Mouse (Mus musculus) 3T3-L1 (cell line): ENCODE measurements around the gene Rad50.

Experiments
- DNase-seq: peaks from one replicate; pipeline ENCODE4 v3.0.0-alpha.2; 2015; ENCODE audit warnings: low read depth, low spot score

The Rad50 gene

DNA sequence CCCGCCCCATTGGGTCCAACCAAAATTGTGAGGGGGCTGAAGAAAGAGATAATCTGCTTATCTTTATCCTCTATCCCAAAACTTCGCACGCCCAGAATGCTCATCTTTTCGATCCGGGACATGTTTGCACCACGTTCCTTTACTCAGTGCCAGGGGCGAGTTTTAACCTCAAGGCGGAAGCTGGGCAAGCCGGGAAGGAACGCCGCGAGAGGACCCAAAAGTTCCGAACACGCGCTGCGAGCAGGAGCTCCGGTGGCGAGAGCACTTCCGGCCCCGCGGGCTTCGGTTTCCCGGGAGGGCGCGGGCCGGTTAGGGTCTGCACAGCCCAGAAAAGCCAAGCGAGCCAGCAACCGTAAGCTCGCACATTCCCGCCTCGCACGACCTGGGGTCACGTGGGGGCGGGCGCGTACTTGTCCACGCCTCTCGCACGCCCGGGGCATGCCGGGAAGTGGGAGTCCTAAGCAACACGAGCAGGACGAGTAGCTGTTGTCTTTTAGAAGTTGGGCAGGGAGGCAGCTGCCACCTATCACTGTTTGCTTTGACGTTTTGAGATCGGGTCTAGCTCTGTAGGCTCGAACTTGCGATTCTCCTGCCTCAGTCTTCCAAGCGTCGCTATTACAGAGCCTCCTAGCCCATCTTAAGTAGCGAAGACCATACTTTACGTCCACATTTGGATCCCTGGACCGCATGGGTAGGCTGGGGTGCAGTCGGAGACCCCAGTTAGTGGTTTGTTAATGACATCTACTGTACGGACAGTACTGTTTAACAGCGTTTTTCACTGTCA lies at the start of gene Rad50:
TSS of gene Rad50 (minus strand) at position 386 of the 784 bp plus-strand sequence.
- peak; percentile 86 for DNase-seq

DNA sequence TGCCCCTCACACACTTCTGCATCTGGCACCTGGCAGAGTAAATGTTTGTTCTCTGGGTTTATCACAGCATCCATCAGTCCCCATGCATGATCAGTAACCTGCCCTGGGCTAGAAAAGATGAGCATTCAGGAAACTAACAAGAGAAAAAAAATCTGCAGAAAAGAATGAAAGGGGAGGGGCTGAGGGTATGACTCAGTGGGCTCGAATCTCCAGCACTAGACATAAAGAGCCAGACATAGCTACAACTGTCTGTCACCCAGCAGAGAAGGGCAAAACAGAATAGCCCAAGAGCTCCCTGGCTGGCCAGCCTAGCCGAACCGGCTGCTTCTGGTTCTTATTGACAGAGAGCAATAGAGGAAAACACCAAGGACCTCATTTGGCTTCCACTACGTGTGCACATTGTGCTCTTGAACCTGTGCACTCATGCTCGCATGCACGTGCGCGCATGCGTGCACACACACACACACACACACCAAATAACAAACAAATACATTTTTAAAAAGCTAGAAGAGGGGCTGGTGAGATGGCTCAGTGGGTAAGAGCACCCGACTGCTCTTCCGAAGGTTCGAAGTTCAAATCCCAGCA lies 48.0 kb upstream of the Rad50 start:
- DNase-seq, result peak; percentile 85

DNA sequence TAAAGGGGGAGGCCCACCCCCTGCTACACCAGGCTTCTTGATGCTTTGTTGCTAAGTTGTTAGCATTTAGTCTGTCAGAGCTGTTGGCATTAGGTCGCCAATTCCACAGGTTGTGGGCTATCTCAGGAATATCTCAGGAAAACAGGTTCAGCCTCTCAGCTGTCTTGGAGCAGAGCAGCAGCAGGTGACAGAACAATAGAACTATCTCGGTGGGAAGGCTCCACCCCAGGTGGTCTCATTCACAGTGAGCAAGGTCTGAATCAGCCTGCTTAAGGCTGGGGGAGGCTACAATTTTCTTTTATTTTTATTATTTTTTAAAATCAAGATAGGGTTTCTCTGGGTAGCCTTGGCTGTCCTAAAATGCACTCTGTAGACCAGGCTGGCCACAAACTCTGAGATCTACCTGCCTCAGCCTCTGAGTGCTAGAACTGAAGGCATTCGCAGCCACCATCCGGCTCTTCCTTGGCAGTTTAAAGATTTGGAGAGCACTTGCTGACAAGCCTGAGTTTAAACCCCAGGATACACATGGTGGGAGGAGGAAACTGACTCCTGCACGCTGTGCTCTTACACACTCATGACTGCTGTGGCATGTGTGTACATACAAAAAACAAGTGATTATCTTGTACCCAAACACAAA lies 42.7 kb upstream of the Rad50 start:
- no peak for DNase-seq

DNA sequence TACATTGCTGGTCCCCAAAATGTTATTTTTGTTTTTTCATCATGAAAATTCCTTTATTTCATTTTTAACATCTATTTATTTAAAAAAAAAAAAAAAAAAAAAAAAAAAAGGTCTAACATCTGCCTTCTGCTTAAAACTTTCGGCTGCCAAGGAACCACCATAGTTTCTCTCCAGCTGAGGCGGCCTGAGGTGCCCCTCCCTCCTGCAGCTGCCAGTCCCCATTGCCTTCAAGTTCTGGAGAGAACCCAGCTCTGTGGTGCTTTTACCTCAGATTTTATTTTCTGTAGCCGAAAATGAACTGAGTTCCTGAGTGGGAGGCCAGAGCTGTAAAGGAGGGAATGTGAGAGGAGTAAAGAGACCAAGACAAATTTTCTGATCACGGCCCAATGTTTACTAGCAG lies 42.2 kb upstream of the Rad50 start:
- DNase-seq, result no peak

DNA sequence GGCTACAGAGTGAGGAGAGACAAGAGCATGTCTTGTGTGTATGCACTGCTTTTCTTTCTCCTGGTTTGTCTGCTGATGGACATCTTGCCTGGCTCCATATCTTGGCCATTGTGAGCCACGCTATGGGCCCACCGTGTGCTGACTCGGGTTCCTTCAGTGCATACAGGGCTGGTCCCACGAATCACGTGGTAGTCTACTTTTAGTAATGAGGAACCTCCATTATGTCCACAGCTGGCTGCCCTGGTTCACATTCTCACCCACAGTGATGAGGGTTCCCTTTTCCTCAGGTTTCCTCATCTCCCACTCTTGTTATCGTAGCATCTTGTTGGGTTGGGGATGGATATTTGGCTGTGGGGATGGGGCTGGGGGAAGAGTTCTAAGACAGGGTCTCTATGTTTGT lies 41.5 kb upstream of the Rad50 start:
- DNase-seq, result no peak

DNA sequence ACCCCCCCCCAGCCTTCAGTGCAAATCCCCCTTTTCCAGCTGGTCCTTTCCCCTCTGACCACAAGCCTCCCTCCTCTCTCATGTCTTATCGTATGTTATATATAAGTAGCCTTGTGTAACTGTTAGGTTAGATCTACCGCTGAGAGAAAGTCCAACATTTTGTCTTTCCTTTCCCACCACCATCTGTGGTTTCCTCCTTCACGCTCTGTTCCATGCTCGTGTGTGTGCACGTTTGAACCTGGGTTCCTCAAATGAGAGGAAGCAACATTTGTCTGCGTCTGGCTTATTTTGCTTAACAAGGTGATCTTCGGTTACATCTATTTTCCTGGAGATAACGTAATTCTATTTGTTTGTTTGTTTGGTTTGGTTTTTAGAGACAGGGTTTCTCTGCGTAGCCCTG lies 40.9 kb upstream of the Rad50 start:
- DNase-seq, result no peak

DNA sequence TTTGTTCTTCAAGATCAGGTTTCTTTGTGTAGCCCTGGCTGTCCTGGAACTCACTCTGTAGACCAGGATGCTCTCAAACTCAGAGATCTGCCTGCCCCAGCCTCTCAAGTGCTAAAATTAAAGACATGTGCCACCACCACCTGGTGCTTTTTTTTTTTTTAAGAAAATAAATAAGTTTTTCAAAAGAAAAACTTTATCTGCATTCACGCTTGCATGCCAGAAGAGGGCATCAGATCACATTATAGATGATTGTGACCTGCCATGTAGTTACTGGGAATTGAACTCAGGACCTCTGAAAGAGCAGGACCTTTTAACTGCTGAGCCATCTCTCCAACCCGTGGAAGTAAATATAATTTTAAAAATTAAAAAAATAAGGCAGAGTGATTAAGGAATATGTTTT lies 38.1 kb upstream of the Rad50 start:
- no peak for DNase-seq

DNA sequence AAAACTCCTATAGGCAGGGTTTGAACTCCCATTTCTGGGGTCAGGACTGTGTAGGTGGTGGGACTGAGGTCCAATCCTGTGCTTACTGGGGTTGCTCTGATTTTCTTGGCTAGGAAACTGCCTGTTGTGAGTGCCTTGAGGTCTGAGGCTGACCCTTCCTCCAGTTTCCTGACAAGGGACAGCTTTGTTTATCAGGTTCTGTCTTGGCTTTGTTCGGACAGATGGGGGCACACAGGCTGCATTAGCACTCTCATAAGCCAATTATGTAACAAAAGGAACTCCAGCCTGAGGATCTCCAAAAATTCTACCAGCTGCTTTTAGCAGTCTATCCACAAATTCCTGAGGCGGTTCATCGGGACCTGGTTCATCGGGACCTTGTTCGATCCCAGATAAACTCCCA lies 35.2 kb upstream of the Rad50 start:
- peak; percentile 43 for DNase-seq

DNA sequence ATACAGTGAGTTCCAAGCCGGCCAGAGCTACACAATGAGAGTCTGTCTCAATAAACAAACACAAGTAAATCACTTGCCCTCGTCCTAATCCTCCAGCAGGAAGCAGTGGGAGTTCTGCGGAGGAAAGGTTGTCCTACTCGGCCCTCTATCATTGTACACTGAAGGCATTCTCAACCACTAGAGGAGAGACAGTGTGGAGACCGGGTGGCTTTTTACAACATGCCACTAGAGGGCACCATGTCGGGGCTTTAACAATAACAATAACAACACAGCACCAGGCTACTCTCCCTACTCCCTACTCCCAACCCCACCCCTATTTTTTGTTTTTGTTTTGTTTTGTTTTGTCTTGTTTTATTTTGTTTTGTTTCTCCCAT lies 30.4 kb upstream of the Rad50 start:
- peak; percentile 87 for DNase-seq

DNA sequence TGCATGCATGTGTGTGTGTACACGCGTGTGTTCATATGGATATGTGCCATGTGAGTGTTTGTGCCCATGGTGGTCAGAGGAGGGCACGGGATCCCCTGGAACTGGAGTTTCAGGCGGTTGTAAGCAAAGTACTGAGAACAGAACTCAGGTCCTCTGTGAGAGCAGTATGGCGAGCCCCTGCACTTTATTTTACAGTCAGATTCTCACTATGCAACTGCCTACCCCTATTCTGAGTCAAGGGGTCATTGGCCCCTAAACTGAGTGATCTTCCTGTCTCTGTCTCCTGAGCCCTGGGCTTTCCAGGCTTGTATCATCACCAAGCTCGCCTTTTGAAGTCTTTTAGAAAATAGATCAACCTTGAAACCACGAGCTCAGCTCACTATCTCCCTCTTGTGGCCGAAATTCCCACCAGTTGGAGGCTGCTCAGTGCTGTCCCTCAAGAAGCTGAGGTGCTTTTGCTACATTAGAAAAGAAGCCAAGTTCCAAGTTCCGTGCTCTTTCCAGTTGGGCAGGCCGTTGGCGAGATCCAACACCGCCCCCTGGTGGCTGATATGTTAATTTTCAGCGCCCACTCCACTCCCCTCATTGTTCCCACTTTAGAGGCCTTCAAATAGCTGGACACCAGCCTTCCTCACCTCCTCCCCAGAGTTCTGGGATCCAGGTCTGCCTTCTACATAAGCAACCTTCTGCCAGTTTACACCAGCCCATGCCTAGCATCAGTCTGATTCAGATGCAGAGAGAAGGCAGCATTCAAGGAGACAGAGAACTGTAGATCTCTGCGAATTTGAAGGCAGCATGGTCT lies 29.9 kb upstream of the Rad50 start:
- DNase-seq, result peak; percentile 93

DNA sequence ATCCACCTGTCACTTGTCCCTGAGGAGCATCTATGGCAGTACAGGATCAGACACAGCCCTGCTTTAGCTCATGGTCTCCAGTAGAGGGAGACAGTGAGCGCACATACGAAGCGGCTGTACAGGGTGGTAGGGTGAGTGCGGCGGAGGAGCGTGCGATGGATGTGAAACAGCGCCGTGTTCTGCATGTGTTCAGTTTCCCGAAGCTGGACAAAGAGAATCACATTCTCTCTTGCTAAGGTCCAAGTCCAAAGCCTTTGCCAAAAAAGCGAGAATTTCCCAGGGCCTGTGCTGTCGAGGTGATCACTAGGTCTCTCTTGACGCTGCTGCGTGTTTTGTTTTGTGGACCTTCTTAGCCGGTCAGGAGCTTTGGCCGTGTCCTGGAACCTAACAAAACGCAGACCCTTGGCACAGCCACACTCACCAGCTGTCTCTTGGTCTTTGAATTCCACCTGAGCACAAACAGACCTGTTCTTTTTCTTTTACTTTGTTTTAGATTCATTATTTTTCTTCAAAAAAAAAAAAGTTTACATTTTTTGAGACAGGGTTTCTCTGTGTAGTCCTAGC lies 28.6 kb upstream of the Rad50 start:
- peak; percentile 63 for DNase-seq

DNA sequence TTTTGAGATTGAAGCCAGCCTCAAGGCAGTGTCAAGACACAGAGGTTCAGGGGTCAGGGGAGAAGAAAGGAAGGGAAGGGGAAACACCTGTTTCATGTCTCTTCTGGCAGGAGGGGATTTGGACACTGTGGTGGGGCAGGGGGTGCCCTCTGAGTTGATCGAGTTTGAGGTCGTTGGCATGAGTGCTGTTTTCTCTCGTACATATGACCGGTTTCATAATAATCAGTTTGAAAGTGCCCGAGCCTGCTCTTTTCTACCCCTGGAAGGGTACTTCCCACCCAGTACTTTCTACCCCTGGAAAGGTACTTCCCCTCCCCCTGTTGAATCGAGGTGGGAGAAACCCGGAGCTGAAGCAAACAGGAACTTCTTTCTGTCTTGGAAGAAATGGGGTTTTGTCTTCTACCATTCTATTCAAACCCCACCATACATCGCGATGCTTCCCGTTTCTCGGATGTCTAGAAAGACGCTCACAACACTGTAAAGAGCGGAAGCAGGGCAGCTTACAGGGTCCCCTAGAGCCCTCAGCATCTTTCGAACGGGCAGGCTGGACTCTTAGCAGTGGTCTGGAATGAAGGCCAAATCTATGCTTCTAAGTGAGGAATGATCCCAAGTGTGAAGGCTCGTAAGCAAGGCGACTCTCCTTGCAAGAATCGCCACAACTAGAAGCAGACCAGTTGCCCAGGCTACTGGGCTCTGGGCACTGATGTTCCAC lies 28.0 kb upstream of the Rad50 start:
- DNase-seq, result no peak

DNA sequence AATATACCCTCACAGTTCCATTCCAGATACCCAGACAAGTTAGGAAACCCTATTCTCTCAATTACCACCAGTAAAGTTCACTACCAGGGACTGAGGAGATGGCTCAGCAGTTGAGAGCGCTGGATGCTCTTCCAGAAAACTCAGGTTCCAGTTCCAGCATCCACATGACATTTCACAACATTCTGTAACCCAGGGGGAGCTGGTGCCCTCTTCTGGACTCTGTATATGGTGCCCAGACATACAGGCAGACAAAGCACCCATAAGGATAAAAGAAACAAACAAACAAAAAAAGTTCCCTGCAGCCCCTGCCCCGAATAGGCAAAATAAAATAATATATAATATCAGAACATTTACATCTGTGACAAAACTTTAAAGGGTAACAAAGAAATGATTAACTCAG lies 27.3 kb upstream of the Rad50 start:
- DNase-seq, result peak; percentile 18

DNA sequence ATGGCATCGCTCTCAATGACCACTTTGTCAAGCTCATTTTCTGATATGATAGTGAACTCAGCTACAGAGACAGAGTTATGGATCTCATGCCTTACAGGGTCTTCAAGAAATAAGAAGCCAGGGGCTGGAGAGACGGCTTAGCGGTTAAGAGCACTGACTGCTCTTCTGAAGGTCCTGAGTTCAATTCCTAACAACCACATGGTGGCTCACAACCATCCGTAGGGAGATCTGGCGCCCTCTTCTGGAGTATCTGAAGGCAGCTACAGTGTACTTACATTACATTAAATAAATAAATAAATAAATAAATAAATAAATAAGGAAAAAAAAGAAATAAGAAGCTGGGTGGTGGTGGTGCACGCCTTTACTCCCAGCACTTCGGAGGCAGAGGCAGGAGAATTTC lies 26.7 kb upstream of the Rad50 start:
- DNase-seq, result peak; percentile 40

DNA sequence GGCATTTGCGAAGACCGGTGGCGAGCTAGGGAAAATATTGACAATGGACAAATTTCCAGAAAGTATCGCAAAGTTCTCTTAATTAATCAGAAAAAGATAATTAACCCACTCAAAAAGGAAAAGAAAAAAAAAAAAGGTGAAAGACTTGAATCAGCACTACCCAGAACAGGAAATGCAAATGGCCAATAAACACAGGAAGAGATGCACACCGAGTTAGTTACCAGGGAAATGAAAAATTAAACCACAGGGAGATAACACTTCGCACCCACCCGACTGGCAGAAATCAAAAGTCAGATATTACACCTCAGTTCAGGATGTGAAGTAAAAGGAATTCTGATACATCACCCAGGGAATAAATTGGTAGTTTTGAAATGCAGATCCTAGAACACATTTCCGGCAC lies 25.1 kb upstream of the Rad50 start:
- no peak for DNase-seq

DNA sequence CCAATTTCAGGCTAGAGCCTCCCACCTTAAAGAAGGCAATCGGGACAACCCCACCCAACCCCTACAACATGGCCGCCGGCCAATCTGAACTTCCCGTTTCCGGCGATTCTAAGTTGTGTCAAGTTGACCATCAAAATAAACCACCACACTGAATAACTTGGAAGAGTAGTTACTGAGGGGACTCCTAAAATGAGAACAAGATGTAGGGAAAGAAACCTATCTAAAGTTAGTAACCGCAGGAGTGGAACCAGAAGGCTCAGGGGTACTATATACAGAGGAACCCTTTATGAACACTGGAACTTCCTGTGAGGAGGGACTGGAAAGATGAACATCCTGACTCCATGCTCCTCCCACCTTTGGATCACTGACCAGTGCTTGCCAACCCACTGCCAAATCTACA lies 24.3 kb upstream of the Rad50 start:
- no peak for DNase-seq

DNA sequence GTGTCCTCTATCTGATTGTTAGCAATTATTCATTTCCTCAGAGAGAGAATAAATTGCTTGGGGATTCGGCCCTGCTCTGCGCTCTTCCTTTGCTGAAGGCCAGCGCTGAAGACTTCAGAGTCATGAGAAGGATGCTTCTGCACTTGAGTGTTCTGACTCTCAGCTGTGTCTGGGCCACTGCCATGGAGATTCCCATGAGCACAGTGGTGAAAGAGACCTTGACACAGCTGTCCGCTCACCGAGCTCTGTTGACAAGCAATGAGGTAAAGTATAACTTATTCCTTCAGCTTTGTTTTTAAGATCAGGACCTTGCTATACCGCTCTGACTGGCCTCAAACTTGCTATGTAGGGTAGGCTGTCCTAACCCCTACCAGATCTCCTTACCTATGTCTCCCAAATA lies 13.6 kb upstream of the Rad50 start, which contains the start of gene Il5:
TSS of gene Il5 (plus strand) at position 80 of the 400 bp plus-strand sequence.
- DNase-seq, result no peak

DNA sequence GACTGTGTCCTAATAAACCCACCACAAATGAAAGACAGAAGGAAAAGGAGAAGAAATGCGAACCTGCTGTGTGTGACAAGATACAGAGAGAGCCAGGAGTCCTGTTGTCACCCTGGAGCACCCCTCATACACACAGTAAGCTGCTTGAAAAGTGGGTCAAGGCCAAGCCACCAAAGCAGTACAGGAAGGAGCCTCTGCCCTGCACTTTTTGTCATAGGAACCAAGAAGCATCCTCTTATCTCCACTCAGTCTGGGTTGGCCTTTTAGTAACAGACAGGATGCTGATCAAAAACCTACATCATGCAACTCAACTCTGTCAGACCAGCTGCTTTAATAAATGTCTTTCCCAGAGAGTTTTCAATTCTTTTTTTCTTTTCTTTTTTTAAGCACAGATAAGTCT lies 12.6 kb upstream of the Rad50 start:
- no peak for DNase-seq

DNA sequence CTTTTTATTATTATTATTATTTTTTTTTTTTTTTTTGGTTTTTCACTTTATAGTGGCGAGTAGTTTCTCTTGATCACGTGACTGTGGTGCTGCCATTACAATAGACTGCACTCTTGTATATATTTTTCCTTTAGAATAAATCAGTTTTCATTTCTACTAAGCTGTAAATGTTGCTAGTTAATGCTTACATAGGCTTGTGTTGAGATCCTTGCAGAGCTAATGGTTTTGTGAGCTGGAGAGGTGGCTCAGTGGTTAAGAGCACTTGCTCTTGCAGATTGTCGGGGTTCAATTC lies 545 bp upstream of the Rad50 start:
- DNase-seq, result no peak

DNA sequence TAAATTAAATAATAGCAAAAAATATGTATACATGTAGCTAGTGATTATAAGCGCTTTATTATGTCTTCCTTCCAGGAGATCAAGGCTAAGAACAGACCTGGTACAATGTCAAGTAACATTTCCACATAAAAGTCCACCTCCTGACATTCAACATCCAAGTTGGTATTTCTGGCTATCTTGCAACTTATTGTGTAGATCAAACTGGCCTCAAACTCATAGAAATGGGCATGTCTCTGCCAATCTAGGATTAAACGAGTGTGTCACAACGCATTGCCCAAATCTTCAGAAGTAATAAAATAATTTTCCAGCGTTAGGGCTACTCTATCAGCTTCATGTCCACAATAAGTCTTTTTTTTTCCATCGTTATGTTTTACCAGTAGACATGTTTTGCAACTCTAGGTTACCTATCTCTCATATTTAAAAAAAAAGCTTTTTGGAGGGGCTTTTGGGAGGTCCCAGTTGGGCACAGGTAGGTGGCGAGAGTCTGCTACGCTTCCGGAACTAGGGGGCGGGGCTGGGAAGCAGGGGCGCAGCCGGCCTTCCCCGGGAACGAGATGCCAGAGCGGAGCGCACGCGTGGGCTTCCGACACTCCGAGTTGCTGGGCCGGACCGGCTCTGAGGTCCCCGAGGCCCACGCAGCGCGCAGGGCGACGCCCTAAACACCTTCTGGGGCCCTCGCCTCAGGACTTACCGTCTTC lies 734 bp downstream of the Rad50 start:
- peak; percentile 63 for DNase-seq

DNA sequence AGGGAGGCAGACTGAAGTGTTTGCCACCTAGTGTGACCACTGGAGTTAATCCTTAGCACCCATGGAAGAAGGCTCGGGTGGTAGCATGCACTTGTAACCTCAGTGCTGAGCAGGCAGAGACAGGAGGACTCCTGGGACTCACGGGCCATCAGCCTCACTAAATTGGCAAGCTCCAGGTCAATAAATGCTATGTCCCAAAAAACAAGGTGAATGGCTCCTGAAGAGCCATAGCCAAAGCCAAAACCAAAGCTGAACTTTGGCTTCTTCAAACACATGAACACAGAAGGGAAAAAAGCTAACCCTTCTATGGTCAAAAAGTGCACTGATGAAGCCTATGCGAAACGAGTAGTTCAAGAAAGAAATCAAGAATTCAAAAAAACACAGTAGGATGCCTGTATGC lies 7.8 kb downstream of the Rad50 start:
- DNase-seq, result no peak
